Mouse (Mus musculus) T-helper 2 cell (primary cell): ENCODE data around the gene Gpkow.

Source experiments
- in situ Hi-C: fragments of 300-600 bp; cut with MboI, MseI; formaldehyde crosslinking; loops from one replicate; pipeline ENCODE4 v1.15.1; 2025; ENCODE audit warnings: high pct_unique_total_duplicates

Gpkow gene

DNA sequence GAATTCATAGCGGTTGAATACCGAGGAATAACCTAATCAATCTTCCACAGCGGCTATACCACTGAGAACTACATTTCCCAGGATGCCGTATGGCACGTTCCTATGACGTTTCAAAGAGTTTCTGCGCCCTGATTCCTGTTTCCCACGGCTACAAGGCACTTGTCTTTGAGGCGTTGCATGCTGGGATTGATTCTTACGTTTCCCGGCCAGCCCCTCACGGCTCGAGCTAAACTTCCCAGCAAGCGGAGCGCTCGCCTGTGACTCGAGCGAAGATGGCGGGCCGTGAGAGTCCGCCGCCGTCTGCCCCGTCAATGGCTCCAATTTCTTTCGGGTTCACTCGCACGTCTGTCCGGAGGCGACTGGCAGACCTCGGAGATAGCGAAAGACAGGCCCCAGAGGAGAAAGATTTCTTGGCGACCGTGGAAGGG is at the start of gene Gpkow:
Gene Gpkow (plus strand): TSS at position 178 of the 428 bp plus-strand sequence.
- in situ Hi-C loops = no loop called here

DNA sequence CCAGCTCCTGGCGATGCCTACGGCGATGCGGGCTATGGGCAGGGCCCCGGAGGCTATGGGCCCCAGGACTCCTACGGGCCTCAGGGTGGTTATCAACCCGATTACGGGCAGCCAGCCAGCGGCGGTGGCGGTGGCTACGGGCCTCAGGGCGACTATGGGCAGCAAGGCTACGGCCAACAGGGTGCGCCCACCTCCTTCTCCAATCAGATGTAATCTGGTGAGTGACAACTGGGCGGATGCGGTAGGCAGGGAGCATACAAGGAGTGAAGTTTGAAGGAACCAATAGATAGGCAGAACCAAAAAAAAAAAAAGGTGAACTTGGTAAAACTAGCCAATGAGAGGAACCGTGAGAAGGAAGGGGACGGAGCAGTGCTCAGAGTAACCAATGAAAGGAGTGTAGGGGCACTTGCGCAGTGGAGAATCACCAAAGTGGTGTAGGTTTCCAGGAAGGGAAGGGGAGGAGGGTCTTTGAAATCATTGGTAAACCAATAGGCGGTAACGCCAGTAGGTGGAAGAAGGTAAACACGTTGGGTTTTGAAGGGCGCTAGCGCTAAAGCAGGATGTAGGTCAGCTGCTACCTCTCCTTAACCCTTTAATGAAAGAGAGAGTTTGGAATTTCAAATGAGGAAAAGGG is 48.1 kb upstream of the Gpkow start:
- in situ Hi-C loops = no loop called here

DNA sequence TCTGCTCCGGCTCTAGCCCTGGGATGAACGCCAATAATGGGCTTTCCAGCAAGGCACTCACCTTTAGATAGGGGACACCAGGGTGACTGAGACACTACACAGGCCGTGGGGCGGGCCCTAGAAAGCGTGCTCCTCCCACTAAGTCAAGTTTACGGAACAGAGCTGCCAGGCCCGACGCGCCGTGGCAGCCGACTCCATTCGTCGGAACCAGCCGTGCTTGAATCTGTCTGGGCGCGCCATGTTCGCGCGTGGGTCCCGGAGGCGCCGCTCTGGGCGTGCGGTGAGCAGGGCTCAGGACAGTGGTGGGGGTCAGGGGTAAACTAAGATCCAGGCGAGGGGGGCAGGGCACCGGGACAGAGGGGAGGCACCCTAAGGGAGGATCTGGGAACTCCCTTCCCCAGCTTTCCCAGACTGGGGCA is 39.7 kb upstream of the Gpkow start, which contains the start of gene Prickle3:
Gene Prickle3 (plus strand): TSS at position 40 of the 419 bp plus-strand sequence.
- in situ Hi-C loops = no loop called here

DNA sequence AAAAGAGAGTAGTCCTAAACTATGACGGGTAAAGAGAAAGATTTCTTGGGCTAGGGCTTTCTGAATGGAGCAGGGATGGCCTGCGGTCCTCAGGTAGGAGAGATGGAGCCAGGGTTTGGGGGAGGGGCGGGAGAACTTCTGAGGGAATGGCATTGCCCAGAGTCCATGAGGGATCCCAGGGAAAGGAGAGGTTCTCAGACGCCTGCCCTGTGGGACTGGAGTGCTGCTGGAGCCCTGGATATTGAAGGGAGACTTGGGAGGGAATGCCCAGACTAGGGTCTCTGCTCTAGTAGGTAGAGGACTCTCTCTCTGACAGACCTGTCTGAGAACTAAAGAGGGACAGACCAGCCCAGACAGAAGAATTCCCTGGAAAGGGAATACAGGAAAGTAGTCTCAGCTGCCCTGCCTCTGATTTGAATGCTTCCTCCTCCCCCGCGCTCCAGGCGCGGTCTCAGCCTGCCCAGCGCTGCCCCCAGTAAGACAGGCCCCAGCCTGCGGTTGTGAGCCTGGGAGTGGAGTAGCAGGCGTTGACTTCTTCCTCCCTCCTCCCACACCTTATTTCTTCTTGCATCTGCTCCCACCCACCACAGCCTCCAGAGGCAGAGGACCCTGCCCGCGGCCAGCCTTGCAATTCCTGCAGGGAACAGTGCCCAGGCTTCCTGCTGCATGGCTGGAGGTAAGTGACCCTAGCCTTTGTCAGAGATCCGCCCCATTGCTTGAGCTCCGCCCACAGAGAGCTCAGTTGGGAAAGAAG is 38.7 kb upstream of the Gpkow start:
- in situ Hi-C loops = no loop called here

DNA sequence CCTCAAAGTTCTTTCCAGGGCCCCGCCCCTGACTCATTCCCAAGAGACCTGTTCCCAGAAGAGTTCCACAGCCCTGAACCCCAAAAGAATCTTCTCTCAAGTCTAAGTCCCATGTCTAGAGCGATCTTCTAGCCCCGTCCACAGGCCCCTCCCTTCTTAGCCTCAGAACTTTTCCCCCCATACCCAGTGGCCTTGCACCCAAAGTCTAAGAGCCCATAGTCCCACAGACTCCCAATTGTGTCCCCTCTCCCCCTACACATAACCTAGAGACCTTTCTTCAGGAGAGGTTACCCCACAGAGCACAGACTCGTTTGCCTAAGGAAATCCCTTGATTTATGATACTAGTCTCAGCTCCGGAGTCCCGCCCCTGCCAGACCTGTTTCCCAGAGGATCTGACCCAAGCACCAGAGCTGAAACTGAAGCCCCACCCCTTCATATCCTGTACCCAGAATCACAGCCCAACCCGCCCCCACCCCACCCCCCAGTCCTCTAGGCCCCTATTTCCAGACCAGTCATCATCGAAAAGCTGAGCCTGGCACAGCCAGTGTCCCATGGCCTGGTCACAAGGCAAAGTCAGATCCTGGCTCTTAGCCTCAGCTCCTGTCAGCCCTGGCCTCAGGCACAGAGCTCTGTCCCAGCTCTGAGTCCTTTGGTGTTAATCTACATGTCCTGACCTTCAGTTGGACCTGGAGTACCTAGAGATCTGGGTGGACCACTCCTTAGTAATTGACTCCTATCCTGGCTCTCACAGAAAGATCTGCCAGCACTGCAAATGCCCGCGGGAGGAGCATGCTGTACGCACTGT is 37.9 kb upstream of the Gpkow start:
- in situ Hi-C loops = no loop called here

DNA sequence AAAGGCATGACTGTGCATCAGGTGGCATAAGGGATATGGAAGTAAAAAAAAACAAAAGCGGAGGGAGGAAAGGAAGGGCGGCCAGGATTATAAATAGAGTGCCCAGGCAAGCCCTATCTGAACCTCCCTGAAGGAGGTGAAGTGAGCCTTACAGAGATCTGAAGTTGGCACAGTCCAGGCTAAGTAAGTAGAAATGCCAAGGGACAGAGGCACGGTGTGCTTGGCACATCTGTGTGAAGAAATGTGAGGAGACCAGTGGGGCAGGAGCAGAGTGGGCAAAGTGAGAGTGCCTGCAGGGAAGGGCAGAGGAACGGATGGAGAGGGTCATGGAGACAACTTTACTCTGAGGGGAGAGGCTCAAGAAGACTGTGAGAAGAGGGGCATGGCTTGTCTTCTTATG is 35.8 kb upstream of the Gpkow start:
- in situ Hi-C loops = no loop called here

DNA sequence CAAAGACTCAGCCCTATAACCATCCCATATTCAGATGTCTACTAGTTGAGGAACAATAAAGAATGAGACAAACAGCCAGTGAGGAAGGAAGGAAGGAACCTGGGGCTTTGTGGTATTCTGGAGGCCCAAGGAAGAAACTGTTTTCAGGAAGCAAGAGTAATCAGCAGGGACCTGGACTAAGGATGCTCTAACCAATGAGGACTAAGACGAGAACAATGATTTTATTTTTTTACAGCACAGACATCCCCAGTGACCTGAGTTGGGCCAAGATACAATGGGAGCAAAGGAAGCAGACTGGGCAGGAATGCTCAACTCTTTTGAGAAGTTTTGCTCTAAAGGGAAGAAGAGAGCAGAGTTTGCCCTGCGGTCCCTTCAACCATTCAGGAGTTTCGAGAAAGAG is 34.0 kb upstream of the Gpkow start:
- in situ Hi-C loops = no loop called here

DNA sequence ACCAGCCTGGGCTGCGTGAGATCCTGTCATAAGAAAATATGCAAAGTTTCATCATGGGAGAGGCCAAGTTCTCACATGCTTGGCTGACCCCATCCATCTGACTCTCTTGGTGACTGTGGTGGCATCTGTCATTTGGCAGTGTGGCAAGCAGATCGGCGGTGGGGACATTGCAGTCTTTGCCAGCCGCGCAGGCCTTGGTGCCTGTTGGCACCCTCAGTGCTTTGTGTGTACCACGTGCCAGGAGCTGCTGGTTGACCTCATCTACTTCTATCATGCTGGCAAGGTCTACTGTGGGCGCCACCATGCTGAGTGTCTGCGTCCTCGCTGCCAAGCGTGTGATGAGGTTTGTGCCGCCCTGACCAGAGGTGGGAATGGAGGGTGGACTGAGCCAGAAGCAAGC is 32.1 kb upstream of the Gpkow start:
- in situ Hi-C loops = no loop called here

DNA sequence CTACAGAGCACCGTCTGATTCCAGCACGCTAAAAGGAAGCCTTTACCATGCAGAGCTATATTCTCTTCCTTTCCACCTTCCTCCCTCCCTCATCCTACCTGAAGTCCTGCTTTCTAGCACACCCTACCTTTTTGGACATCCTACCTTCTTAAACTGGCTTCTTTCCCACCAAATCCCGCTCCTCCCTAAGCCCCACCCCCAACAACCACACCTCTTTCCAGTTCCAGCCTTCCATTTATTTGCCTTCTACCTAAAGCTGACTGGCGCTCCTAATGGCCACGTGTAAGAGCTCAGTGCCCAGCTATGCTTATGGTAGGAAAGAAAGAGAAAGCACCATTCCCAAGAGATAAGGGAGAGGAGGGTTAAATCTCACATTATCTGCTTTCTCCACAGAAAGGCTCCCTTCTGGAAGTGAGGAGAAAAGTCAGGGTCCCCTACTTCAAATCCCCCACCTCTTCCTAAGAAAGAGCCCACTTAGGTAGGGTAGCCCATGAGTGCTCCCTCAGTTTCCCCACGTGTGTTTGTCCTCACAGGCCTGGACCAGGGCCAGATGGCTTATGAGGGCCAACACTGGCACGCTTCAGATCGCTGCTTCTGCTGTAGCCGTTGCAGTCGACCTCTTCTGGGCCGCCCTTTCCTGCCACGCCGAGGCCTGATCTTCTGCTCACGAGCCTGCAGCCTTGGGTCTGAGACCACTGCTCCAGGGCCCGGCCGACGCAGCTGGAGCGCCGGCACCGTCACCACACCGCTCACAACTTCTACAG is 31.0 kb upstream of the Gpkow start:
- in situ Hi-C loops = no loop called here

DNA sequence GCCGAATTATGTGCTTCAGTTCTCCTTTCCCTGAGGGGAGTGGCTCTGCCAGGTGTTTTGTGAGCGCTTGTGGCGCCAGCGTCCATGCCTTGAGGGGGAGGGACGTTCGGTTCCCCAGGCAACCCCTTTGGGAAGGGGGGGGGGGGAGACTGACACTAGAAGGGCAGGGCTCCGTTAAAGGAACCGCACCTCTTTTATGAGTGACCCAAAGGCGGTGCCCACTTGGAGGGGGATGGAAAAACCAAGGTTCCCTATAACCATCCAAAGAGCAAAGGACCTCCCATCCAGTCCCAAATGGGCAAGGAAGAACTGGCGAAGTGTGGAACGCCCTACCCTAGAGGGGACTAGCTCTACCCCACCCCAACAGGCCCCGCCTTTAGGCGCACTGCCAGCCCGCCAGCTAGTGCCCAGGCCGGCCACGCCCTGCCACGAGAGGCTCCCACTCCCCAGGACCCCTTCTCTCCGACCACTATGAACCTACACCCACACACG is 26.5 kb upstream of the Gpkow start:
- in situ Hi-C loops = no loop called here

DNA sequence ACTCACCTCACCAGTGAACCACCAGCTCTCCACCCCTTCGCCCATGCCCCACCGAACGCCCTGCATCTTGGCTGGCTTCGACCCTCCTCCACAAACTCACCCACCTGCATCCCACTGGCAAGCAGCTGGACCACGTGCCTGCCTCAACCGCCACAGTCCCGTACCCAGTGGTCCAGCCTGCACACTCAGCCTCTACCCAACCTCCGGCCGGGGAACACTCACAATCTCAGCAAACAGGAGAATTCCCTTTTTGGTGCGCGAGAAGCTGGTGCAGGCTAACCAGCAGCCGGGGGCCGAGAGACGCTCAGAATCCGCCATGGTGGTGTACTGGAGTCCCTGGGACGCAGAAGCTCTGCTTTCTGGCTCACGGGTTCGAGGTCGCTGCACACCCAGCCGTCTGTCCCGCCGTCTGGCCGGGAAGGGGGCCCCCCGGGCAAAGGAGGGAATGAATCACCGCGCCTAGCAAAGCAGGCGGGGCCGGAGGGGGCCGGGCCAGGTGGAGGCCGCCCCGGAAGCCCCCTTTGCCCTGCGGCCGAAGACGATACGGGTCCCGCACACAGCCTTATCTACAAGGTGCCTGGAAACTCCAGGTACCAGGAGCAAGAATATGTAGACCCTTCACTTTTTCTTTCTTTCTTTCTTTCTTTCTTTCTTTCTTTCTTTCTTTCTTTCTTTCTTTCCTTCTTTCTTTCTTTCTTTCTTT is 25.9 kb upstream of the Gpkow start, which contains the start of gene Plp2:
Gene Plp2 (minus strand): TSS at position 470 of the 703 bp plus-strand sequence.
- in situ Hi-C loops = no loop called here

DNA sequence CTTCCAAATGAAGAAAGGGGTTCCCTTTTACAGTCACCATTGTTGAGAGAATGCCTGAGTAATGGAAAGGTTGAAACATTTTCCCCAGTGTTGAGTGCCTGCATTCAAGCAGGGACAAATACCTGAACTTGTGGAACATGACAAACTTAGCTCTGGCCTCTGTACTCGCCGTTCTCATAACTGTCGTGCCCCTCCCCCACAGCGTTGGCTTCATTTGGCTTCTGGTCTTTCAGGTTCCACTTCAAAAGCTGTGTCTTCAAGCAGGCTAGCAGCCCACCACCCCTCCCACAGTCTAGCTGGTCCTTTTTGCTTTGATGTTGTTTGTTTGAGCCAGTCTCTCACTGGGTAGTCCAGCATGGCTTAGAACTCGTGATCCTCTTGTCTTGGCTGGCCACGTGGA is 24.2 kb upstream of the Gpkow start:
- in situ Hi-C loops = no loop called here

DNA sequence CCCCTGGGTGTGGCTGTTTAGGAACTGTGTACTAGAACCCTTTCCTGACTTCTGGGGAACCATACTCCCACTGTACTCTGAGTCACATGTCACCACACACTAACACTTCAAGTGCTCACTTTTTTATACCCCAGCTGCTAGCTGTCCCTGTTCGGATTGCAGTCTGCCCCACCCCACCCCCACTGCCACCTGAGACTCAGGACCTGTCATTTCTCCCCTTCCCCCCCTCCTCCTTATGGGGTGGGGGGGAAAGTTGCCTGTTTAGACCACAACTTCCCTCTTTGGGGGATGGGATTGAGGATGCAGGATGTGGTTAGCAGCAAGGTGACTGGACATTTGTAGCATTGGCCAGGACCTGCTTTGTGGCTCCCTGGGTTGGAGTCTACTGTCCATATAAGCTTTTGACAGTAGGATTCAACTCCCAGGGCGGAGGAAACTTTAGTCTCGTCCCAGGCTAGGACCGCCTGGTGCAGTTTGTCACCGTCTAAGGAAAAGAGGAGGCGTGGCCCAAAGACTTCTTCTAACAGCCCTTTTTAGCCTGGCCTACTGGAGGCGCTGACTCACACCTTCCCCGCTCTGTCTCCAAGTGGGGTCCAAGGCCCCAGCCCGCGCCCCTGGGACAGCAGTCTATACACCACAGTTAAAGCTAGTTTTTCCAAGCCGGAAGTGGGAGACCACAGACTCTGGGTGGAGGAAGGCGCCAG is 23.2 kb upstream of the Gpkow start:
- in situ Hi-C loops = no loop called here

DNA sequence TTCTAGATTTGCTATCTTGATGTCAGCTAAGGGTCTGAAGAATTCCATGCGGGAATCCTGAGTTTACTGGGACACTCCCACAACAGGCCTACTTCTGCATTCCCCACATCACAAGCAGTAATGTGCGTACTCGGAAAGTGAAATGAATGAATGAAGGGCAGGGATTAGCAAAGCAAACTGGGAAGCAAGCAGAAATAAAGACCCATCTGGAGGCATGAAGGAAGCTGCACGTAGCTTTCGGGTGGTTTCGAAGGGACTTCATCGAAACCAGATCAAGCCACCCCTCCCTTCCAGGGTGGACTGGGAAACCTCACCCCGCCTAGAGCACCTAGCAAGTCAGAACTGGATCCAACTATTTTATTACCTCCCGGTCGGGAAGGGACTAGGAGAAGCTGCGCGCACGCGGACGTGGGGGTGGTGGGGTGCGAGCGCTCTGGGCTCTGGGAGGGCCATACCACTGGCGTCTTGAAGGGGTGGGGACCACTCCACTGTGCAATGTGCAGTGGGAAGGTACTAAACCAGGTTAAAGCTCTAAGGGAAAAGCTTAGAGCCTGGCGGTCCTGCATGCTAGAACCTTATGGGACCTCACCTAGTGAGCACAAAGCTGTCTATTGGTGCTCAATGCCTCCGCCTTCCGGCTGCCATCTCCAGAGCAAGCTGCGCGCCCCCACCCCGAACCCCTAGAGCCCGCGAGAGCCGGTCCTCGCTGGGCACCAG is 22.5 kb upstream of the Gpkow start:
- in situ Hi-C loops = no loop called here

DNA sequence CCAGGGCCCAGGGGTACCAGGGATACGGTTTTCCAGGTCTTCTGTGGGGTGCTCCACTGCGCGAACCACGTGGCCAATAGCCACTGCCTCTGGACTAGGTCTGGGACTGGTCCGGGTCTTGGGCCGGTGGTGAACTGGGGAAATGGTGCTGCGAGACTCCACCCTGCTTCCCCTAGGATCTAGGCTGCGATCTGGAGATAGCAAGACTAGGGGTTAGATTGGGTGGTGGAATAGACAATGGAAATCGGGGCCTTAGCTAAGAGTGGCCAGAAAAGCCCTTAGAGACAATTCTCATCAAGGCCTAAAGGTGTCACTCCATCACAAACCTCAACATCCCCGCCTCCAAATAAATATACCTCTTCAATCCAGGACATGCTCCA is 21.9 kb upstream of the Gpkow start:
- in situ Hi-C loops = loop anchor here (5.0 kb wide), 1 partner anchor 33 kb away; no protein-coding TSS in a partner anchor

DNA sequence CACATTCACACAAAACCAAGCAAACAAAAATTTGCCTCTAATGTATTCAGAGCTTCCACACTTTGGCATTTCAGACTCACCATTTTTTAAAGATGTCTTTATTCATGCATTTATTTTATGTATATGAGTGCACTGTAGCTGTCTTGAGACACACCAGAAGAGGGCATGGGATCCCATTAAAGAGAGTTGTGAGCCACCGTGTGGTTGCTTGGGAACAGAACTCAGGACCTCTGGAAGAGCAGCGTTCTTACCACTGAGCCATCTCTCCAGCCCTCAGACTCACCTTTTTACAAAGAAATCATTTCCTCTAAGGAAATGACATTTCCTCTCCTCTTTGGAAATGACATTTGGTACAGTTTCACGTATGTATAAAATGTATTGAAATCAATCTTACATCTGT is 17.9 kb upstream of the Gpkow start:
- in situ Hi-C loops = loop anchor here (5.0 kb wide), 1 partner anchor 37 kb away; no protein-coding TSS in a partner anchor

DNA sequence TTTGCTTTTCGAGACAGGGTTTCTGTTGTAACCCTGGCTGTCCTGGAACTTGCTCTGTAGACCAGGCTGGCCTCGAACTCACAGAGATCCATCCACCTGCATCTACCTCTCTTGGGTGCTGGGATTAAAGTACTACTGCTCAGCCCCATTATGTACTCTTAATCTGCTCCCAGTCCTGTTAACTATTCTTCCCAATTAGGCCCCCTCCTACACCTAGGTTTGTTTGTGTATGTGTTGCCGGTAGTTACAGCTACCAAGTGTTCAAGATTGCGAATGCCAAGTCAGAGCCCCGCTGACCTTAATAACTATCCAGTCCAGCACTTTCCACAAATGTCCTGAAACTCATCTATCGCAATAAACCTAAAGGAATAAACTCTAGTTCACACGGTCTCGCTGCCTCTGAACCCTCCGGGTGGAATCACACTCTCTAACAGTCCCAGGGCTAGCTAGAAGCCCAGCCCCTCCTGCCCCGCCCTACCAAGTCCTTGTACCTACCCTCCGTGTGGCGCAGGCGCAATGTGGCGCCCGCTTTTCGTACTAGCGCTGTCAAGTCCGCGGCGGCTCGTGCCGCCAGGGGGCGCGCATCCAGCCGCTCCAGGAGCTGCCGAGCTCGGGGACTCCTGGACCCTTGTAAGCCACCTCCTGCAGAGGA is 17.4 kb upstream of the Gpkow start:
- in situ Hi-C loops = loop anchor here (5.0 kb wide), 1 partner anchor 37 kb away; no protein-coding TSS in a partner anchor

DNA sequence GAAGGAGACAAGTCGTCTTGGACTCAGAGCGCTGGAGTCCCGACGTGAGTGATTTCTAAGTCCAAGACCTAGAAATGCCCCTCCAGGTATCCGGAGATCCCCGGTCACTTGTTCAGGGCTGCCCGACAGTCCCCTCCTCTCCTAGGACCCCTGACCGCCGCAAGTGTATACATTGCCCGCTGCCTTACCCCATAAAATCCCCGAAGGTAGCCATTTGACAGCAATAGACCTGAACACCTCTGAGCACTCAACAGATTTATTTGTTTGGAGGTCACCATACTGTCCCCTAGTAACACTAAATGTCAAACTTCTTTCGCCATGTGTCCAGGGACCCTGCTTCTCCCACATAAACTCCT is 16.9 kb upstream of the Gpkow start:
- in situ Hi-C loops = no loop called here

DNA sequence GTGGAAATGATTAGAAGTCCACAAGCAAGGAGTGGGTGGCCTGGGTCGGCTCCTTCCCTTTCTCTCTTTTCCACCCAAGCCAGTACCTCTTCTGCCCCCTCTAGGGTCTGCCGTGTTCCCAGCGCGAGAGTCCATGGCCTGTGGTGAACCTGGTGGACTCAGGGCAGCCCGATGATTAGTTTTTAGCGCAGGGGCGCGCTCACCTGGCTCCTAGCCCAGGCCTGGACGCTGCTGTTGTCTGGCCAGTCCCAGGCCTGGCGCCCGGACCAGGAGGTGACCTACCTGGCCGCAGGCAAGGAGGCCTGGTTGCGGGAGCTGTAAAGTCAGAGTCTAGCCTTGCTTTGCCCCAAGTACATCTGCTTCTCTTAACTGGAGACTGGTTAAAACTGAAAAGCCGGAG is 16.1 kb upstream of the Gpkow start, which contains the start of gene Magix:
Gene Magix (minus strand): TSS at position 388 of the 400 bp plus-strand sequence.
- in situ Hi-C loops = no loop called here
